Mouse (Mus musculus) kidney, embryonic 16.5 days (tissue): ENCODE data around the gene Fuz. TPM values are rescaled to one million over a fixed set of nuclear protein-coding genes. Genes with fewer than 3 reads are reported as not detected.

Experiments used
- ATAC-seq: fragments of 200-750 bp; cut with Nextera tagmentation; 2 replicates; pipeline ENCODE4 v1.8.0; 2017; ENCODE audit warnings: moderate TSS enrichment; ENCODE audit not compliant: low FRiP score, low TSS enrichment
- H3K27ac ChIP-seq: fragments of 300-500 bp; sonication (generic); 2 replicates; pipeline ENCODE4 v1.5.1; 2014; ENCODE audit warnings: low read length
- H3K27me3 ChIP-seq: fragments of 300-500 bp; sonication (generic); 2 replicates; pipeline ENCODE4 v1.6.1; 2014; ENCODE audit warnings: low read length, control low read depth, mixed read lengths; ENCODE audit not compliant: insufficient read depth
- H3K36me3 ChIP-seq: fragments of 300-500 bp; sonication (generic); 2 replicates; pipeline ENCODE4 v1.6.1; 2014; ENCODE audit warnings: low read length, control low read depth, mixed read lengths; ENCODE audit not compliant: insufficient read depth
- H3K4me1 ChIP-seq: fragments of 300-500 bp; sonication (generic); 2 replicates; pipeline ENCODE4 v1.6.1; 2014; ENCODE audit warnings: low read length, control low read depth, mixed read lengths; ENCODE audit not compliant: insufficient read depth
- H3K4me2 ChIP-seq: fragments of 300-500 bp; sonication (generic); replicated peaks from 2 replicates; pipeline ENCODE4 v1.6.1; 2014; ENCODE audit warnings: low read depth, low read length
- H3K4me3 ChIP-seq: fragments of 300-500 bp; sonication (generic); 2 replicates; pipeline ENCODE4 v1.5.1; 2014; ENCODE audit warnings: mild to moderate bottlenecking, low read length
- H3K9ac ChIP-seq: fragments of 300-500 bp; sonication (generic); replicated peaks from 2 replicates; pipeline ENCODE4 v1.6.1; 2014; ENCODE audit warnings: low read length
- H3K9me3 ChIP-seq: fragments of 300-500 bp; sonication (generic); 2 replicates; pipeline ENCODE4 v1.6.1; 2016; ENCODE audit warnings: low read length, control low read depth
- WGBS: fragments of 180-500 bp; shearing (Covaris S2); extraction: QIAGEN DNeasy Blood & Tissue Kit; methylation state at CpG from one replicate; pipeline ENCODE4 v1.1.7; 2014; 5-methylcytosine and 5-hydroxymethylcytosine counted together
- polyA plus RNA-seq: library from polyadenylated mRNA; unstranded; fragments of >200 nt; fragmentation: Nextera tagmentation; extraction: Ambion mirVana; gene quantifications from 2 replicates; pipeline ENCODE4 v1.2.1, GENCODE M21; 2015

Gene Fuz
- polyA plus RNA-seq, 1 experiment from 2014 or later = 27.7 TPM

DNA sequence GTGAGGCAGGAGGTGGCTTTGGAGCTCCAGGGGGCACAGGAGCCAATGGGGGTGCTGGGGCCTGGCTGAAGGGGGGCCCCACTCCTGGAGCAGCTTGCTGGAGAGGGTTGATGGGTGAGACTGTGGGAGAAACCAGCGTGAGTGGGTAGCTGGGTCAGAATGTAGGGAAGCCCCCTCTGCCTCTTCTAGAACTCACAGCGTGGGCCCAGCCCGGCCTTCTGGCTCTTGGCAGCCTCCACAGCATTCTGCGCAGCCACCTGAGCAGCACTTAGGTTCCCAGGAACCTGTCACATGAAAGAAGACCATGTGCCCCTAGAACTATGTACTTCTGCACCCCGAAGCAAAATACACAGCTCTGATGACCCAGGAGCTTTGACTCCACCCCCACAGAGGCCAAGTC lies 11.2 kb upstream of the Fuz start:
- Histone ChIP-seq H3K36me3 (peaks cover 73% of the 10 kb centered on the region), H3K4me3 (no peak overlapping the region), H3K27me3 (no peaks in the 10 kb centered on the region), H3K27ac (no peak overlapping the region), H3K9ac (no peak overlapping the region), H3K9me3 (no peaks in the 10 kb centered on the region), H3K4me1 (peaks cover 16% of the 10 kb centered on the region), H3K4me2 (no peak overlapping the region)
- ATAC-seq = no peak
- WGBS = 97% methylated on average over 5 of the region's 5 CpGs

DNA sequence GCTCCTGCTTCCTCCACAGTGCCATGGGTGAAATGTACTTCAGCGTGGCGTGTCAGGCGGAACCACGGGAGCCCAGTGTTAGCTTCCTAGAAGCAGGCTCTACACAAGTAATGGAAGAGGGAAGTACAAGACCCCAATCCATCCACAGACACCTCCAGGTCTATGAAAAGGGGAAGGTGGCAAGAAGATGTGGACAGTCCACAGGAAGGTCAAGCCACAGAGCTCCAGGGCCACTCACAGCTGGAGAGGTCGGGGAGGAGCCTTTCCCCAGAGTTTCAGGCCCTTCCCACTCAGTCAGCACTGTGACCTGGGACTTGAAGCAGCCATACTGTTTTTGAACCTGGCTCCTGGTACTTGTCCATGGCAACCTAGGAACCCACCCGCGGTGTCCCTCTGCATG lies 8.9 kb upstream of the Fuz start:
- H3K9me3 ChIP-seq = no peaks in the 10 kb centered on the region
- H3K4me3 ChIP-seq = no peak overlapping the region
- H3K4me2 ChIP-seq = no peak overlapping the region
- 0 out of 2 replicates have a peak overlapping the region, but pooled peaks have one; percentile 25 for H3K27ac ChIP-seq
- peaks cover 30% of the 10 kb centered on the region for H3K4me1 ChIP-seq
- 84% methylated on average over 7 of the region's 7 CpGs for WGBS
- H3K36me3 ChIP-seq = peaks cover 52% of the 10 kb centered on the region
- no peaks in the 10 kb centered on the region for H3K27me3 ChIP-seq
- H3K9ac ChIP-seq = no peak overlapping the region; the same call in 1 of the 2 replicates
- ATAC-seq = no peak

DNA sequence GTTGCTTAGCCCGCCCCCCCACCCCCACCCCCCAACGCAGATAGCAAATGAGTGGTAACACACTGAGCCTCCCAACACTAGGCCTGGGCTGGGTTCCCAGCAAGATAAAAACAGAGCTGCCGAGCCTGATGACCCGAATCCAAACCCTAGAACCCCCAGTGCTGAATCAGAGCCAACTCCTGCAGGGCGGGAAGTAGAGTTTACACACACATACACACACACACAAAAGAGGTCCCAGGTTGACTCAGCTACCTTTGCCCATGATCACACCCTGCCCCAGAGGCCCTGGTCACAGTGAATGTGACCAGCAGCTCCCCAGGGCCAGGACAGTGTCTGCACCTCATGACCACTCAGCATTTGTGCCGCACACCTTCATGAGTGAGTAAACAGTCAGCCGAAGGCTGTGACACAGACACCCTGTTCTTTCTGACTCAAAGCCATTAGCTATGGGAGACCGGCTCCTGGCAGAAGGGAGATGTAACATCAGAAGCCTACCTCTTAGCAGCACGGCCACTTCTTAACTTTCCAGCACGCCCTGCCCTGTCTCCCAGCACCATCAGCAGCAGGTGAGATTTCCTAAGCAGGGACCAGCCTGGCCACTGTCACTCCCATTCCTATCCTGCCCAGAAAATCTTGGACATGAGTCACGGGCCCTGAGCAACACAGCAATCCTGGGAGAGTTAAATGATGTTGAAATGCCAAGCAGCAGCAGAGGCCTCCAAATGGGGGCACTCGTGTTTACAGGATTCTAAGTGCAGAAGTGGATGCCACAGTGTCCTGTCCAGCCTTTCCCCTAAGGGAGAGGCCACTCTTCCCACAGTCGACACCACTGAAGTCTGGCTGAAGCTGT lies 7.4 kb upstream of the Fuz start:
- H3K9ac ChIP-seq = no peak overlapping the region

DNA sequence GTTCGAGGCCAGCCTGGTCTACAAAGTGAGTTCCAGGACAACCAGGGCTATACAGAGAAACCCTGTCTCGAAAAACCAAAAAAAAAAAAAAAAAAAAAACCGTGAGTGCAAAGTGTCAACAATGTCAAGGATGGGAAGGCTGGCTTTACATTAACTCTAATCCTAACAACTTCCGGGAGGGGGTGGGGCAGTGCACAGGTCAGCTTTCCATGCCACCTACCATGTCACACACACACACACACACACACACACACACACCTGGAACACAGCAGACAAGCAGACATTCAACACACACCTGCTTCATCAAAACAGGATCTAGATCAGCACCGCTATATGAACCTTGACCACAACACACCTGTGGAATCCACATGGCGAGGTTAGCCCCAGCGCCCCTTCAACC lies 5.7 kb upstream of the Fuz start:
- Histone ChIP-seq H3K9ac (no peak overlapping the region), H3K27ac (no peak overlapping the region), H3K4me1 (peaks cover 42% of the 10 kb centered on the region), H3K9me3 (no peaks in the 10 kb centered on the region), H3K27me3 (no peaks in the 10 kb centered on the region), H3K36me3 (peaks cover 24% of the 10 kb centered on the region), H3K4me2 (0 out of 2 replicates have a peak overlapping the region, but pooled peaks have one; percentile 11), H3K4me3 (no peak overlapping the region)
- ATAC-seq = no peak
- WGBS = 78% methylated on average over 6 of the region's 7 CpGs

More for the DNA sequence above, 7.4 kb upstream of the Fuz start:
- Histone ChIP-seq H3K4me3 (no peak overlapping the region), H3K36me3 (peaks cover 39% of the 10 kb centered on the region), H3K27me3 (no peaks in the 10 kb centered on the region), H3K4me1 (peaks cover 36% of the 10 kb centered on the region), H3K4me2 (no peak overlapping the region), H3K9me3 (no peaks in the 10 kb centered on the region), H3K27ac (0 out of 2 replicates have a peak overlapping the region, but pooled peaks have one; percentile 24)
- 83% methylated on average over 13 of the region's 13 CpGs for WGBS
- ATAC-seq = no peak

DNA sequence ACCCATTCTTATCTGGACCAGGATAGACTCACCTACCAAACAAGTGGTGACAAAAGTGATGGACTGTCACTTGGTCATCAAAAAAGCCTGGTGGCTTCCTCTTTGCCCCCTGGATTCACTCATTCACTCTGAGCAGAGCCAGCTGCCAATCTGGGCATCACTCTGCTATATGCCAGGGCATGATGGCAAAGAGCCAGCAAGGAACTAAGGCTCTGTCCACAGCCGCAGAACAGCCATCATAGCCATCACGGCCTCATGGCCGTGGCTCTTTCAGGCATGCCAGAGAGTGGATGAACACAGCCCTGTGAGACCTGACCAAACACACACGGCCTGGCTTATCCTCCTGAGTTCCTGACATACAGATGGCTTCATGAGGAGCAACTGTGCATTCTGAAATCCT lies 5.1 kb upstream of the Fuz start:
- Histone ChIP-seq H3K27ac (no peak overlapping the region), H3K4me3 (peak overlapping the region; percentile 91), H3K4me2 (peak overlapping the region; percentile 77), H3K27me3 (no peaks in the 10 kb centered on the region), H3K4me1 (peaks cover 46% of the 10 kb centered on the region), H3K9ac (peak overlapping the region; percentile 94; the same call in 1 of the 2 replicates), H3K36me3 (peaks cover 20% of the 10 kb centered on the region), H3K9me3 (no peaks in the 10 kb centered on the region)
- 78% methylated on average over 4 of the region's 4 CpGs for WGBS
- ATAC-seq = no peak

DNA sequence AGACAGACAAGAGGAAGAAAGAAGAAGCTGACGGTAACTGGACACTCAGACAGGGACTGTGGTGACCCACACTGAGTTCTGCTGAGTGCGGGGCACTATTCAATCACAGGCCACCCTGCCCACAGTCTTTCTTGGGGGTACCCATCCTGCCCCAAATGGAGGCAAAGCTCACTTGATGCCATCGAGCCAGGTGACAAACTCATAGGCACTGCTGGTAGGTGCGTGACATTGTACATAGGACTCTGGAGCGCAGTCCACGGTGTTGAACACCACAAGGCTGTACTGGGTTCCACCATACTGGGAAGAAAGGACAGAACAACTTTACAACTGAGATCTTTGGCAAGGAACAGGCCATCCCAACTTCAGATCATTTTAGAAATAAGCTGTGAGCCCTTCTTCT lies 4.3 kb upstream of the Fuz start:
- Histone ChIP-seq H3K4me2 (peak overlapping the region; percentile 77), H3K9ac (peak overlapping the region; percentile 94), H3K4me1 (peaks cover 41% of the 10 kb centered on the region), H3K27me3 (no peaks in the 10 kb centered on the region), H3K9me3 (no peaks in the 10 kb centered on the region), H3K4me3 (peak overlapping the region; percentile 91), H3K36me3 (peaks cover 14% of the 10 kb centered on the region; the same call in 1 of the 2 replicates), H3K27ac (peak overlapping the region; percentile 99; the same call in 1 of the 2 replicates)
- WGBS = 18% methylated on average over 6 of the region's 6 CpGs
- ATAC-seq = no peak

DNA sequence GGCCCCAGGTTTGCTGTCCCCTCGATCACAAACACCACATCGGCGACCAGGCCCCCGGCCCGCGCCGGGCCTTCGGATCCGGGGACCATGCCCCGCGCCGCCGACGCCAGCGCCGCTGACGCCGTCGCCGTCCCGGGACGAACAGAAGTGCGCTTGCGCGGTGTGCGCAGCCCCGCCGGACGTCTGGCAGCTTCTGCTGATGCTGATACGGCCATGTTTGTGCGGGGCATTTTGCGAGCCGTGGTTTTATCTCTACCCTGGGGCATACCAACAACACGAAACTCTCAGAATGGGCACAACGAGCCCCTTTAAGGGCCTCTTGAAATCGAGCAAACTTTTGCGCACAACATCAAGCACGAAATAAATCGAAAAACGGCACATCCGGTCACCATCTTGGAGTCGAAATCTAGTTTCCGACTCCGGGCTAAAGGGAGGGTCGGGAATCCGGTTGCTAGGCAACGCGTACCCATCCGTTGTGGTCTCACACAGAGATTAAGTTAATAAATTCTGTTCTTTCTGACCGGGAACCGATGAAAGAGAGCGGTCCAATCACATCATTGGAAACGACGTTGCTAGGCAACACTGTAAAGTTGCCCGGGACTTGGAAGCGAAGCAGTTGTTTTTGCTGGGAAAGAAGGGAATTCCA lies 3.5 kb upstream of the Fuz start, which contains the start of gene Med25:
Gene Med25 (minus strand): TSS at position 437 of the 646 bp plus-strand sequence.
- peak; percentile 79 for ATAC-seq
- peaks cover 9% of the 10 kb centered on the region; the same call in 1 of the 2 replicates for H3K36me3 ChIP-seq

DNA sequence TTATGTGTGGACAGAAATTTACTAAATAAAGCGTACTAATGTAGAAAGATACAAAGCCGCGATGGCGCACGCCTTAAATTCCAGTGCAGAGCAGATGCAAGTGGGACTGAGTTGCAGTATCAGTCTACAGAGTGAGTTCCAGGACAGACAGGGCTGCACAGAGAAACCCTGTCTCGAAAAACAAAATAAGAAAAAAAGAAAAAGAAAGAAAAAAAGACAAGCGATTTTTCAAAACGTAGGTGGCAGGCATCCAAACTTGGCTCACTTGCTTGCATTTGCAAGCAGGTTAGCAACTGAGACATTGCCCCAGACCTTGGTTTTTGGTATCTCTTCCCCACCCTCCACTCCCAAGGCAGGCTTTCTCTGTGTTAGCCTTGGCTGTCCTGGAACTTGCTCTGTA lies 2.7 kb upstream of the Fuz start:
- Histone ChIP-seq H3K4me2 (peak overlapping the region; percentile 77), H3K9me3 (no peaks in the 10 kb centered on the region), H3K9ac (0 out of 2 replicates have a peak overlapping the region, but pooled peaks have one; percentile 56), H3K4me1 (peaks cover 53% of the 10 kb centered on the region), H3K27me3 (no peaks in the 10 kb centered on the region), H3K4me3 (0 out of 2 replicates have a peak overlapping the region, but pooled peaks have one; percentile 11), H3K36me3 (peaks cover 9% of the 10 kb centered on the region; the same call in 1 of the 2 replicates), H3K27ac (peak overlapping the region; percentile 89)
- no peak for ATAC-seq
- WGBS = 33% methylated on average over 8 of the region's 8 CpGs

More for the DNA sequence above, 3.5 kb upstream of the Fuz start, which contains the start of gene Med25:
- Histone ChIP-seq H3K4me2 (peak within 1 kb of the TSS; percentile 77), H3K9me3 (no peaks in the 10 kb centered on the region), H3K27ac (peak within 1 kb of the TSS; percentile 99), H3K4me3 (peak within 1 kb of the TSS; percentile 91), H3K27me3 (no peaks in the 10 kb centered on the region), H3K4me1 (peaks cover 49% of the 10 kb centered on the region), H3K9ac (peak within 1 kb of the TSS; percentile 94)
- WGBS = under 1% methylated on average over 56 of the region's 56 CpGs

DNA sequence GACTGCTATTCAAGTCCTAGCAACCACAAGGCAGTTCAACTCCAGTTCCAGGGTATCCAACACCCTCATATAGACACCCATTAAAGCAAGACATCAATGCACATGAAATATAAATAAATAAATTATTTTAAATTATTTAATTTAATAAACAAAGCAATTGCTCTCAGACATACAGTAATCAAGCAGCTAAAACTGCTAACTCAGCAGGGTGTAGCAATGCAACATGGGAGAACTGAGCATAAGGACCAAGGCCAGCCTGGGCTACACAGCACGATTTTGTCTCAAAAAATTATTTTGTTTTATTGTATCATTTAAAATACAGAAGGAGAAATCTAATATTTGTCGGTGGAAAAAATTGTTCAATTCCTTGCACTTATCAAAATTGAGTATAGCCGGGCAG lies 1.7 kb upstream of the Fuz start:
- peaks cover 48% of the 10 kb centered on the region for H3K4me1 ChIP-seq
- no peak overlapping the region for H3K9ac ChIP-seq
- WGBS = 92% methylated on average over 3 of the region's 3 CpGs
- no peak overlapping the region for H3K4me2 ChIP-seq
- H3K4me3 ChIP-seq = no peak overlapping the region
- no peak for ATAC-seq
- H3K9me3 ChIP-seq = no peaks in the 10 kb centered on the region
- peaks cover 5% of the 10 kb centered on the region; the same call in 1 of the 2 replicates for H3K36me3 ChIP-seq
- no peak overlapping the region for H3K27ac ChIP-seq
- H3K27me3 ChIP-seq = no peaks in the 10 kb centered on the region
